Mouse (Mus musculus) cerebellum, adult 2 months (tissue): ENCODE measurements around the gene Gm15217. TPM values are rescaled to one million over a fixed set of nuclear protein-coding genes. Genes with fewer than 3 reads are reported as not detected.

ENCODE experiments used
- DNase-seq, 2 experiments: peaks; one replicate each; pipeline ENCODE4 v3.0.0; 2021
- H3K27ac ChIP-seq: fragments of 200-500 bp; 2 replicates; pipeline ENCODE4 v1.5.1; 2012; ENCODE audit warnings: low read length, control low read depth, inconsistent platforms; ENCODE audit not compliant: insufficient read depth
- H3K27me3 ChIP-seq: fragments of 200-500 bp; 2 replicates; pipeline ENCODE4 v1.6.1; 2012; ENCODE audit warnings: inconsistent platforms, mild to moderate bottlenecking, low read length, moderate library complexity; ENCODE audit not compliant: control insufficient read depth, insufficient read depth
- H3K4me1 ChIP-seq: fragments of 200-500 bp; 2 replicates; pipeline ENCODE4 v1.6.1; 2011; ENCODE audit warnings: low read length; ENCODE audit not compliant: control insufficient read depth, insufficient read depth
- H3K4me3 ChIP-seq: fragments of 200-500 bp; replicated peaks from 2 replicates; pipeline ENCODE3; 2011; ENCODE audit warnings: mild to moderate bottlenecking, low read depth, low read length, control low read depth; ENCODE audit not compliant: insufficient read depth
- CTCF ChIP-seq: fragments of 200-500 bp; IDR thresholded peaks from 2 replicates; pipeline ENCODE4 v1.5.1; 2011; ENCODE audit warnings: low read depth, mild to moderate bottlenecking, control low read depth, low read length, moderate library complexity, borderline replicate concordance; ENCODE audit not compliant: insufficient read depth
- POLR2A ChIP-seq: fragments of 200-500 bp; IDR thresholded peaks from 2 replicates; pipeline ENCODE4 v1.6.1; 2011; ENCODE audit warnings: low read length, control low read depth, borderline replicate concordance; ENCODE audit not compliant: insufficient read depth
- WGBS: fragments of 180-500 bp; shearing (Covaris S2); methylation state at CpG from one replicate; pipeline ENCODE4 v1.1.7; 2018; 5-methylcytosine and 5-hydroxymethylcytosine counted together
- polyA plus RNA-seq: library from polyadenylated mRNA; depleted of rRNA; stranded (reverse); fragments of >200 nt; gene quantifications from 2 replicates; pipeline ENCODE4 v1.2.3, GENCODE M21; 2012; rRNA removed

Gm15217 gene
- not detected in 2 replicates for polyA plus RNA-seq

DNA sequence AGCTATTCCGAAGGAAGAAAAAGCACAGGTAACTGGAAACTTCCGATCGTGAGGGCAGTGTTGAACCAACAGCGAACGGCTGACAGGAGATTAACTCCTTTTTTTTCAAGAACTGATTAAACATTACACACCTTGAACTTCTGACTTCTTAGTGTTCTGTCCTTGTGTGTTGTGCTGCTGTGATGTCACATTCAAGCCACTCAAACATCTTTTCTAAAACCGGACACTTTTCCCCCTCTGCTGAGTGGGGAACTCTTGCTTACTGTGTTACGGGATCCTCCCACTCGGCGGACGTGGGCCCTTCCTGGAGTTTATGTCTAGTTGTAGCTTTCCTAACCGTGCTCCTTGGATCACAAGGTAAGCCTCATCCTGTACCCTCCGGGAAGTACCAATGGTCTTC is at the start of gene Gm15217:
Gm15217 (plus strand) TSS at position 130 of the 400 bp plus-strand sequence.
- no peak within 1 kb of the TSS for H3K4me3 ChIP-seq
- no peaks in the 10 kb centered on the region for H3K27me3 ChIP-seq
- no peak within 1 kb of the TSS for H3K27ac ChIP-seq
- TF ChIP-seq POLR2A (no peak), CTCF (no peak)
- no peak for DNase-seq
- peaks cover 4% of the 10 kb centered on the region for H3K4me1 ChIP-seq
- WGBS, result 95% methylated on average over 12 of the region's 12 CpGs

- TF ChIP-seq POLR2A, result no peak
- TF ChIP-seq CTCF, result no peak
- Histone ChIP-seq H3K27me3 (no peaks in the 10 kb centered on the region), H3K27ac (no peak overlapping the region), H3K4me1 (no peaks in the 10 kb centered on the region), H3K4me3 (no peak overlapping the region)
- DNase-seq, result no peak
- 83% methylated on average over 8 of the region's 8 CpGs for WGBS
Measured at GRCm38 (mm10) chr14:46333421-46334237, 45.6 kb upstream of the Gm15217 start.

- no peak for DNase-seq
- no peak overlapping the region for H3K27ac ChIP-seq
- TF ChIP-seq CTCF, result no peak
- no peak for TF ChIP-seq POLR2A
- H3K4me3 ChIP-seq, result no peak overlapping the region
- whole genome bisulfite sequencing, result 85% methylated on average over 11 of the region's 11 CpGs
- no peaks in the 10 kb centered on the region for H3K4me1 ChIP-seq
- H3K27me3 ChIP-seq, result no peaks in the 10 kb centered on the region
Measured at GRCm38 (mm10) chr14:46338801-46339200, 40.4 kb upstream of the Gm15217 start.

DNA sequence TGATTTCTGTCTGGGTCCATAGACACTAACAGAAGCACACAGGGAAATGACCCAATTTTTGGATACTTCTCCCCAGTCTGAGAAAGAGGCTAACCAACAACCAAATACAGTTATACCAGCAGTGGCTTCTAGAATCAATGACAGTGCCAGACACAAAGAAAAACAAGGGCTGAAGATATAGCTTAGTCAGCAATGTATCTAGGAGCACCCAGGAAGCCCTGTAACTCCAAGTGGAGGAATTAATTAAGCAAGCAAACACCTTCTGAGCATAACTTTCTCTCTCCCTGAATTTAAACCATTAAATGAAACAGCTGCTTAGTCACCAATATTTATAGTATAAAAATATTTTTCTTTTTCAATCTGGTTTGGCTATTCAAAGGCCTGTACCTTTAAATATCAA is 34.5 kb upstream of the Gm15217 start:
- Histone ChIP-seq H3K4me1 (no peaks in the 10 kb centered on the region), H3K4me3 (no peak overlapping the region), H3K27me3 (no peaks in the 10 kb centered on the region), H3K27ac (no peak overlapping the region)
- DNase-seq, result no peak
- no peak for TF ChIP-seq CTCF
- TF ChIP-seq POLR2A, result no peak

DNA sequence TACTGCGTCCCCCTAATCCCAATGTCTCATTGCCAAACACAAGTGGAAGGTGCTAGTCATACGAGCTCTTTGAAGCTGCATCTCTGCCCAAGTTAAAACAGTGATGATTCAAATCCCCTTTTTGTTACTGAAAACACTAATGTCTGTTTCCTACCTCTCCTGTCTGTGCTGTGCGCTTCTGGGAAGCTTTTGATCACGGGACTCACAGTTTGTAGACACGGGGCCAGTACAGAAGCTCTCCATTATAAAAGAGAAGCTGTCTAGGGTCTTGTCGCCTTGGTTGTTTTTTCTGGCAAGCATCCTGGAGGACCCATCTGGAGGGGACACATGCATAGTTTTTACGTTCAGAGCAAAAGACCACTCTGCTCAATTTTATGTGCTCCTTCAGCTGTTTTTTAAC is 21.9 kb upstream of the Gm15217 start:
- Histone ChIP-seq H3K4me3 (no peak overlapping the region), H3K27me3 (no peaks in the 10 kb centered on the region), H3K27ac (no peak overlapping the region), H3K4me1 (no peaks in the 10 kb centered on the region)
- TF ChIP-seq CTCF (no peak), POLR2A (no peak)
- DNase-seq, result no peak
- 53% methylated on average over 7 of the region's 7 CpGs for WGBS

DNA sequence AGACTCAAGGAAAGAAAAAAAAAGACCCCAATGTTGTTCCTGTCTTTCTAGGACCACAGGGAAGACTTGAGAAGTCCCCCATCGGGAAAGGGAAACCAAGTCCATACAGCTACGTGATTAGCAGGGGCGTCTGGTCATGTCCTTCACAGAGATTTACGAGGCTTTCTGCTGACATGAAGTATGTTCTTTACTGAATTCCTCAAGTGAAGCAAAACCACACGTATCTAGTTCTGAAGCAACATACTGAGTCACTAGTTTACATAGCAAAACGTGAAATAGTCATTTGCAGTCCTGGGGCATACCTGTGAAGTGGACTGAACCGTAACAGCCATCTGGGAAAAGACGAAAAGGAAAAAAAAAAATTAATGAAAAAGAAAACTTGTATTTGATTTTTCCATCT is 21.5 kb upstream of the Gm15217 start:
- no peak overlapping the region for H3K27ac ChIP-seq
- DNase-seq, result no peak
- H3K4me3 ChIP-seq, result no peak overlapping the region
- H3K27me3 ChIP-seq, result no peaks in the 10 kb centered on the region
- TF ChIP-seq CTCF, result no peak
- TF ChIP-seq POLR2A, result no peak
- no peaks in the 10 kb centered on the region for H3K4me1 ChIP-seq
- 86% methylated on average over 8 of the region's 8 CpGs for WGBS

GRCm38 (mm10) chr14:46363209-46363608 is 16.0 kb upstream of the Gm15217 start:
- no peak for TF ChIP-seq CTCF
- no peak for TF ChIP-seq POLR2A
- DNase-seq, result no peak
- no peak overlapping the region for H3K27ac ChIP-seq
- H3K4me1 ChIP-seq, result no peaks in the 10 kb centered on the region
- WGBS, result 44% methylated on average over 10 of the region's 10 CpGs
- no peak overlapping the region for H3K4me3 ChIP-seq
- H3K27me3 ChIP-seq, result no peaks in the 10 kb centered on the region

DNA sequence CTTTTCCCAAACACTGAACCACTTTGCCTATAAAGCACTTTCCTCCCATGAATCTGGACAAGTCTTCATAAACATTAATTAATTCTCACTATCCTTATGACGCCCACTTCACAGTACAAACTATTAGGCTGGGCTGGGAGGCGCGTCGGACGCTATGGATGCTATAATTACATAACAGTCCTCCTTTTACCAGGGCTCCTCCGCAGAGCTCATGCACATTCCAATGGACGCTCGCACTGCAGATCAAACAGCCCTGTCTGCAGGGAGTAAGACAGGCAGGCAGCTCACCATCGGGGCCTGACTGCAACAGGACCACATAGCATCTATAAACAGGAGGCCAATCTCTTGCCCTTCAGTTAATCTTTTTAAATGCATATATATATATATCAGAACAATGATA is 6.8 kb upstream of the Gm15217 start:
- Histone ChIP-seq H3K27ac (no peak overlapping the region), H3K4me3 (no peak overlapping the region), H3K27me3 (no peaks in the 10 kb centered on the region), H3K4me1 (no peaks in the 10 kb centered on the region)
- 51% methylated on average over 9 of the region's 9 CpGs for WGBS
- TF ChIP-seq POLR2A, result no peak
- TF ChIP-seq CTCF, result no peak
- DNase-seq, result no peak
